Mouse (Mus musculus) G1E (cell line): ENCODE measurements around the gene Tie1. TPM values are rescaled to one million over a fixed set of nuclear protein-coding genes. Genes with fewer than 3 reads are reported as not detected.

Experiments
- ATAC-seq: 2 replicates; pipeline ENCODE4 v1.8.0; 2016; ENCODE audit warnings: mild to moderate bottlenecking; ENCODE audit not compliant: insufficient number of reproducible peaks, poor library complexity, low FRiP score, severe bottlenecking; ENCODE audit errors: extremely low read depth
- DNase-seq: peaks from one replicate; pipeline ENCODE4 v3.0.0; 2012; ENCODE audit warnings: low spot score
- H3K27me3 ChIP-seq: 2 replicates; pipeline ENCODE4 v1.6.1; 2012; ENCODE audit warnings: mild to moderate bottlenecking, low read length, inconsistent platforms; ENCODE audit not compliant: insufficient read depth
- H3K36me3 ChIP-seq: replicated peaks from 2 replicates; pipeline ENCODE3; 2012; ENCODE audit warnings: mild to moderate bottlenecking, inconsistent platforms
- H3K4me1 ChIP-seq: 2 replicates; pipeline ENCODE4 v1.6.1; 2012; ENCODE audit warnings: low read depth, low read length, inconsistent platforms, mixed read lengths; ENCODE audit not compliant: insufficient read depth
- H3K4me3 ChIP-seq: 2 replicates; pipeline ENCODE4 v1.5.1; 2012; ENCODE audit warnings: low read depth, mild to moderate bottlenecking, inconsistent platforms, low read length, moderate library complexity, mixed read lengths
- H3K9me3 ChIP-seq: replicated peaks from 2 replicates; pipeline ENCODE4 v1.6.1; 2012; ENCODE audit warnings: inconsistent platforms
- CTCF ChIP-seq: IDR thresholded peaks from 2 replicates; pipeline ENCODE4 v1.5.1; 2012; ENCODE audit warnings: low read depth, low read length, inconsistent platforms, mixed read lengths
- GATA1 ChIP-seq: IDR thresholded peaks from 2 replicates; pipeline ENCODE4 v1.6.1; 2012; ENCODE audit warnings: borderline replicate concordance, low read length, inconsistent platforms, mixed read lengths
- GATA2 ChIP-seq: IDR thresholded peaks from 2 replicates; pipeline ENCODE4 v1.6.1; 2012; ENCODE audit warnings: low read depth, low read length, inconsistent platforms, borderline replicate concordance
- POLR2AphosphoS5 ChIP-seq: IDR thresholded peaks from 2 replicates; pipeline ENCODE4 v1.6.1; 2012; ENCODE audit warnings: low read depth, low read length, inconsistent platforms; ENCODE audit not compliant: insufficient replicate concordance
- TAL1 ChIP-seq: conservative IDR thresholded peaks from 2 replicates; pipeline ENCODE4 v1.6.1; 2012; ENCODE audit warnings: low read depth, low read length, inconsistent platforms, mixed read lengths
- polyA plus RNA-seq: library from polyadenylated mRNA; stranded (reverse); fragments of >175 nt; gene quantifications from 2 replicates; pipeline ENCODE4 v1.2.3, GENCODE M21; 2012
- total RNA-seq, 2 experiments: library from RNA; stranded (forward) in 1 of 2; stranded (reverse) in 1 of 2; fragments of 200-1000 nt in 1 of 2; fragments of >200 nt in 1 of 2; fragmentation: Nextera tagmentation in 1 of 2; gene quantifications; 2 replicates each; pipeline ENCODE4 v1.2.3; 2014 to 2017

The Tie1 gene
- total and polyA plus RNA-seq, 3 experiments, result 0.01 to 0.05 TPM; not detected in 1

- ATAC-seq, result no peak
These were observed 10.4 kb upstream of the Tie1 start for GRCm38 (mm10) chr4:118500171-118500724.

DNA sequence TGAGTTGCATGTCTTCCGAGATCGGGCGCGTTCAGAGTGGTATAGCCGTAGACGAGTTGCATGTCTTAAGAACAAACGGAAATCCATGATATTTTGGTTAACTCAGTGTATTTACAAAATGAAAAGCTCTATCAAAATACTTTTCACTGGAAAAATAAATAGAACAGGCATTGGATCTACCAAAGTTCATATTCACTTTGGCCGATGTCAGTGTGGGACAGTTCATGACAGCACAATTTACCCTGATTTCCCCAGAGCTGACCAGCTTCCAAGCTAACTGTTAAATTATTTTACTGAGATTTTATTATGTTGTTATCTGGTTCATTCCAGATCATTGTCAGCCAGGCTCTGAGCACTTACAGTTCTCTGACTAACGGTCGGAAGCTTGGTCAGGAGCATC, 600 bp upstream of the Tie1 start:
- Histone ChIP-seq H3K4me1 (no peaks in the 10 kb centered on the region), H3K9me3 (no peaks in the 10 kb centered on the region), H3K27me3 (peaks cover 17% of the 10 kb centered on the region; the same call in 1 of the 2 replicates), H3K36me3 (no peaks in the 10 kb centered on the region), H3K4me3 (no peak overlapping the region)
- ATAC-seq (no peak), DNase-seq (no peak)
- no peak for TF ChIP-seq CTCF
- no peak for TF ChIP-seq GATA2
- no peak for TF ChIP-seq GATA1
- no peak for TF ChIP-seq POLR2AphosphoS5
- no peak for TF ChIP-seq TAL1

More at GRCm38 (mm10) chr4:118500171-118500724, 10.4 kb upstream of the Tie1 start:
- H3K9me3 ChIP-seq, result no peaks in the 10 kb centered on the region
- H3K4me3 ChIP-seq, result no peak overlapping the region
- H3K27me3 ChIP-seq, result peaks cover 13% of the 10 kb centered on the region
- no peaks in the 10 kb centered on the region for H3K4me1 ChIP-seq
- TF ChIP-seq GATA1 (no peak), POLR2AphosphoS5 (no peak), GATA2 (no peak), CTCF (no peak), TAL1 (no peak)
- no peaks in the 10 kb centered on the region for H3K36me3 ChIP-seq
- no peak for DNase-seq

- H3K27me3 ChIP-seq, result peaks cover 20% of the 10 kb centered on the region; the same call in 1 of the 2 replicates
- peaks cover 3% of the 10 kb centered on the region; the same call in 1 of the 2 replicates for H3K4me1 ChIP-seq
- H3K36me3 ChIP-seq, result no peaks in the 10 kb centered on the region
- TF ChIP-seq GATA1 (no peak), POLR2AphosphoS5 (no peak), GATA2 (no peak), CTCF (no peak), TAL1 (no peak)
- DNase-seq, result no peak
- no peak for ATAC-seq
- H3K4me3 ChIP-seq, result no peak overlapping the region
- no peaks in the 10 kb centered on the region for H3K9me3 ChIP-seq
These were observed 12.9 kb downstream of the Tie1 start for GRCm38 (mm10) chr4:118476773-118477530.

GRCm38 (mm10) chr4:118472687-118473086, 17.2 kb downstream of the Tie1 start:
- Histone ChIP-seq H3K4me3 (no peak overlapping the region), H3K9me3 (no peaks in the 10 kb centered on the region), H3K36me3 (no peaks in the 10 kb centered on the region), H3K27me3 (peaks cover 26% of the 10 kb centered on the region; the same call in 1 of the 2 replicates), H3K4me1 (peaks cover 3% of the 10 kb centered on the region; the same call in 1 of the 2 replicates)
- no peak for ATAC-seq
- TF ChIP-seq GATA2 (no peak), CTCF (no peak), POLR2AphosphoS5 (no peak), TAL1 (no peak), GATA1 (no peak)
- no peak for DNase-seq

GRCm38 (mm10) chr4:118471281-118471680, 18.6 kb downstream of the Tie1 start:
- H3K27me3 ChIP-seq, result peaks cover 29% of the 10 kb centered on the region

GRCm38 (mm10) chr4:118465697-118466163, 24.1 kb downstream of the Tie1 start:
- ATAC-seq (no peak), DNase-seq (no peak)
- TF ChIP-seq GATA1 (no peak), GATA2 (no peak), CTCF (no peak), POLR2AphosphoS5 (no peak), TAL1 (no peak)
- H3K27me3 ChIP-seq, result peaks cover 34% of the 10 kb centered on the region
- H3K36me3 ChIP-seq, result no peaks in the 10 kb centered on the region
- no peaks in the 10 kb centered on the region for H3K9me3 ChIP-seq
- peaks cover 4% of the 10 kb centered on the region for H3K4me1 ChIP-seq
- no peak overlapping the region for H3K4me3 ChIP-seq

More at GRCm38 (mm10) chr4:118471281-118471680, 18.6 kb downstream of the Tie1 start:
- ATAC-seq, result no peak
- no peaks in the 10 kb centered on the region for H3K9me3 ChIP-seq
- H3K4me1 ChIP-seq, result peaks cover 3% of the 10 kb centered on the region; the same call in 1 of the 2 replicates
- TF ChIP-seq GATA2, result no peak
- no peak for TF ChIP-seq TAL1
- no peak for TF ChIP-seq CTCF
- TF ChIP-seq POLR2AphosphoS5, result no peak
- TF ChIP-seq GATA1, result no peak
- H3K4me3 ChIP-seq, result no peak overlapping the region
- no peaks in the 10 kb centered on the region for H3K36me3 ChIP-seq
- DNase-seq, result no peak
